Comparison of ENCODE assay signal across 12 mouse cellular contexts in genomic region chr4:63400541-63401306, GRCm38 (mm10). TPM values are rescaled to one million over a fixed set of nuclear protein-coding genes. Genes with fewer than 3 reads are reported as not detected.
DNase-seq lines count a peak whose midpoint lies in the region; ATAC-seq lines count a peak whose summit lies in the region.
"Had no signal": no experiment of that assay in that cellular context is flagged by ENCODE, and none has a peak within 500 bp of the region (broad histone marks: within the 10 kb centered on the region; RNA-seq: fewer than 3 reads in every experiment).

No protein-coding gene starts in this region.

- no peaks in the 10 kb centered on the region for H3K9me3 ChIP-seq in embryonic facial prominence, embryonic 15.5 days (replicated peaks)
- no peaks in the 10 kb centered on the region for H3K9me3 ChIP-seq in megakaryocyte, embryonic 14.5 days

- H3K4me1 ChIP-seq in embryonic facial prominence, embryonic 15.5 days, result peaks cover 75% of the 10 kb centered on the region
- H3K4me1 ChIP-seq in megakaryocyte, embryonic 14.5 days, result peaks cover 76% of the 10 kb centered on the region

- no peak overlapping the region for H3K4me2 ChIP-seq in embryonic facial prominence, embryonic 15.5 days (replicated peaks)

- 81% methylated on average over 18 of the region's 18 CpGs for WGBS in embryonic facial prominence, embryonic 15.5 days

- H3K27me3 ChIP-seq in embryonic facial prominence, embryonic 15.5 days, result no peaks in the 10 kb centered on the region
- peaks cover 44% of the 10 kb centered on the region for H3K27me3 ChIP-seq in megakaryocyte, embryonic 14.5 days (replicated peaks)

- ATAC-seq in embryonic facial prominence, embryonic 15.5 days (ENCODE audit: insufficient number of reproducible peaks, low FRiP score, low TSS enrichment, low read depth), result no peak
- ATAC-seq in megakaryocyte-erythroid progenitor cell, adult 5-6 weeks (replicated peaks; ENCODE audit: low FRiP score, low TSS enrichment, poor library complexity, severe bottlenecking), result no peak
- ATAC-seq: forebrain, embryonic 16.5 days had no signal

- H3K36me3 ChIP-seq in embryonic facial prominence, embryonic 15.5 days, result no peaks in the 10 kb centered on the region
- peaks cover 13% of the 10 kb centered on the region for H3K36me3 ChIP-seq in megakaryocyte, embryonic 14.5 days (replicated peaks; ENCODE audit: low read length)

- no peak overlapping the region for H3K4me3 ChIP-seq in embryonic facial prominence, embryonic 15.5 days (replicated peaks)
- peak overlapping the region; percentile 83 for H3K4me3 ChIP-seq in megakaryocyte, embryonic 14.5 days (replicated peaks)

- no peak overlapping the region for H3K9ac ChIP-seq in embryonic facial prominence, embryonic 15.5 days

- H3K27ac ChIP-seq in embryonic facial prominence, embryonic 15.5 days (replicated peaks), result 0 out of 2 replicates have a peak overlapping the region, but pooled peaks have one; percentile 28

- DNase-seq in 3134 (ENCODE audit: extremely low read depth, insufficient read length, low spot score) (peak; percentile 78), 3T3-L1 (ENCODE audit: low read depth, low spot score) (peak; percentile 48)
- no peak for DNase-seq in cerebellum, postnatal 14 days
- DNase-seq in left cerebral cortex, adult 18-20 months (ENCODE audit: low spot score in 2 of 2), result no peak
- no peak for DNase-seq in ovary, postnatal 10 days (ENCODE audit: low spot score)
- DNase-seq: cerebellum, postnatal 25 days had no signal

RNA-seq across cellular contexts. Expression of gene Akna, which starts 2.4 kb away (rescaled TPM):
- 7.5 and 9.6 TPM in 2 replicates for polyA plus RNA-seq in embryonic facial prominence, embryonic 15.5 days (2015; fragmentation: Nextera tagmentation; extraction: Ambion mirVana)
- 2.5 and 12.0 TPM in 2 replicates for polyA plus RNA-seq in megakaryocyte, embryonic 14.5 days (2012; ENCODE audit: insufficient read depth, low replicate concordance)
- total RNA-seq in left cerebral cortex, adult 18-20 months (2021), result 1 to 10 TPM; 3.3 TPM
- 29.6 and 30.1 TPM in 2 replicates for total RNA-seq in megakaryocyte-erythroid progenitor cell, adult 5-6 weeks (2014; fragmentation: Nextera tagmentation)
- 3.0 and 5.7 TPM in 2 replicates for total RNA-seq in megakaryocyte-erythroid progenitor cell, adult 5-6 weeks (2017)

RNA-seq across cellular contexts. Expression of gene Orm2, which starts 38.5 kb away (rescaled TPM):
- 0.31 and 0.39 TPM in 2 replicates for polyA plus RNA-seq in embryonic facial prominence, embryonic 15.5 days (2015; fragmentation: Nextera tagmentation; extraction: Ambion mirVana)
- polyA plus RNA-seq in megakaryocyte, embryonic 14.5 days (2012; ENCODE audit: insufficient read depth, low replicate concordance), result not detected in 2 replicates
- total RNA-seq in left cerebral cortex, adult 18-20 months (2021), result not detected
- total RNA-seq in megakaryocyte-erythroid progenitor cell, adult 5-6 weeks (2014; fragmentation: Nextera tagmentation), result not detected in 2 replicates
- not detected in 2 replicates for total RNA-seq in megakaryocyte-erythroid progenitor cell, adult 5-6 weeks (2017)
- total RNA-seq: left cerebral cortex, postnatal 36 days had no signal
- polyA plus RNA-seq: forebrain, embryonic 16.5 days; neural tube, embryonic 14.5 days had no signal

RNA-seq across cellular contexts. Expression of gene Orm3, which starts 44.8 kb away (rescaled TPM):
- not detected in 2 replicates for polyA plus RNA-seq in embryonic facial prominence, embryonic 15.5 days (2015; fragmentation: Nextera tagmentation; extraction: Ambion mirVana)
- not detected in 2 replicates for polyA plus RNA-seq in megakaryocyte, embryonic 14.5 days (2012; ENCODE audit: insufficient read depth, low replicate concordance)
- not detected for total RNA-seq in left cerebral cortex, adult 18-20 months (2021)
- total RNA-seq in megakaryocyte-erythroid progenitor cell, adult 5-6 weeks (2014; fragmentation: Nextera tagmentation), result not detected in 2 replicates
- not detected in 2 replicates for total RNA-seq in megakaryocyte-erythroid progenitor cell, adult 5-6 weeks (2017)
- total RNA-seq: left cerebral cortex, postnatal 36 days had no signal
- polyA plus RNA-seq: forebrain, embryonic 16.5 days; neural tube, embryonic 14.5 days had no signal

RNA-seq across cellular contexts. Expression of gene Orm1, which starts 56.4 kb away (rescaled TPM):
- polyA plus RNA-seq in embryonic facial prominence, embryonic 15.5 days (2015; fragmentation: Nextera tagmentation; extraction: Ambion mirVana), result 17.0 and 22.3 TPM in 2 replicates
- not detected in 2 replicates for polyA plus RNA-seq in megakaryocyte, embryonic 14.5 days (2012; ENCODE audit: insufficient read depth, low replicate concordance)
- not detected for total RNA-seq in left cerebral cortex, adult 18-20 months (2021)
- not detected in 2 replicates for total RNA-seq in megakaryocyte-erythroid progenitor cell, adult 5-6 weeks (2014; fragmentation: Nextera tagmentation)
- 5.1 TPM in 1 of 2 replicates, not detected in the other for total RNA-seq in megakaryocyte-erythroid progenitor cell, adult 5-6 weeks (2017)
- total RNA-seq: left cerebral cortex, postnatal 36 days had no signal
- polyA plus RNA-seq: forebrain, embryonic 16.5 days; neural tube, embryonic 14.5 days had no signal

Comparison
In these comparisons a context has a peak if more than half of its experiments do, and no peak if none do; other contexts are left out.
1. DNase-seq: peak in 3134 (single experiment) and 3T3-L1 (single experiment); none in cerebellum, postnatal 14 days (0 of 2), left cerebral cortex, adult 18-20 months (0 of 2) and ovary, postnatal 10 days (single experiment).